Mouse (Mus musculus) embryonic facial prominence, embryonic 11.5 days (tissue): Measurements from ENCODE around the gene Scap. TPM values are rescaled to one million over a fixed set of nuclear protein-coding genes. Genes with fewer than 3 reads are reported as not detected.
A peak's percentile ranks its signal among the peaks of the same experiment; 100 is the strongest.
"Not testable (repeated sequence)": the region's sequence is repeated elsewhere in the genome, so short reads cannot be mapped to it uniquely, and the experiment has no call there.

Source experiments
- ATAC-seq: fragments of 200-750 bp; cut with Nextera tagmentation; replicated peaks from 2 replicates; pipeline ENCODE4 v1.8.0; 2017; ENCODE audit warnings: low read depth; ENCODE audit not compliant: insufficient number of reproducible peaks, low FRiP score, low TSS enrichment
- DNase-seq: peaks from one replicate; pipeline ENCODE4 v3.0.0-alpha.2; 2015; ENCODE audit warnings: low spot score
- H3K27ac ChIP-seq: fragments of 300-500 bp; sonication (generic); replicated peaks from 2 replicates; pipeline ENCODE4 v1.5.1; 2014; ENCODE audit warnings: mild to moderate bottlenecking, low read depth, low read length, control low read depth
- H3K27me3 ChIP-seq: fragments of 300-500 bp; sonication (generic); 2 replicates; pipeline ENCODE4 v1.6.1; 2014; ENCODE audit warnings: mild to moderate bottlenecking, low read length, moderate library complexity, mixed read lengths; ENCODE audit not compliant: control insufficient read depth, insufficient read depth
- H3K36me3 ChIP-seq: fragments of 300-500 bp; sonication (generic); replicated peaks from 2 replicates; pipeline ENCODE4 v1.6.1; 2014; ENCODE audit warnings: low read depth, mild to moderate bottlenecking, low read length, moderate library complexity, mixed read lengths; ENCODE audit not compliant: control insufficient read depth, insufficient read depth
- H3K4me1 ChIP-seq: fragments of 300-500 bp; sonication (generic); 2 replicates; pipeline ENCODE4 v1.6.1; 2014; ENCODE audit warnings: low read length, mixed read lengths; ENCODE audit not compliant: control insufficient read depth, insufficient read depth
- H3K4me2 ChIP-seq: fragments of 300-500 bp; sonication (generic); 2 replicates; pipeline ENCODE4 v1.6.1; 2014; ENCODE audit warnings: low read depth, mild to moderate bottlenecking, control low read depth, low read length, moderate library complexity
- H3K4me3 ChIP-seq: fragments of 300-500 bp; sonication (generic); 2 replicates; pipeline ENCODE4 v1.5.1; 2014; ENCODE audit warnings: low read depth, low read length, control low read depth
- H3K9ac ChIP-seq: fragments of 300-500 bp; sonication (generic); replicated peaks from 2 replicates; pipeline ENCODE4 v1.6.1; 2014; ENCODE audit warnings: mild to moderate bottlenecking, control low read depth, low read length
- H3K9me3 ChIP-seq: fragments of 300-500 bp; sonication (generic); replicated peaks from 2 replicates; pipeline ENCODE4 v1.6.1; 2016; ENCODE audit warnings: mild to moderate bottlenecking, low read length, inconsistent platforms, mixed read lengths; ENCODE audit not compliant: control insufficient read depth
- WGBS: fragments of 180-500 bp; shearing (Covaris S2); extraction: QIAGEN DNeasy Blood & Tissue Kit; methylation state at CpG from one replicate; pipeline ENCODE4 v1.1.7; 2014; 5-methylcytosine and 5-hydroxymethylcytosine counted together
- polyA plus RNA-seq: library from polyadenylated mRNA; unstranded; fragments of >200 nt; fragmentation: Nextera tagmentation; extraction: Ambion mirVana; gene quantifications from 2 replicates; pipeline ENCODE4 v1.2.1, GENCODE M21; 2014

Scap gene
- polyA plus RNA-seq, 1 experiment from 2014 or later, result 23.6 TPM

DNA sequence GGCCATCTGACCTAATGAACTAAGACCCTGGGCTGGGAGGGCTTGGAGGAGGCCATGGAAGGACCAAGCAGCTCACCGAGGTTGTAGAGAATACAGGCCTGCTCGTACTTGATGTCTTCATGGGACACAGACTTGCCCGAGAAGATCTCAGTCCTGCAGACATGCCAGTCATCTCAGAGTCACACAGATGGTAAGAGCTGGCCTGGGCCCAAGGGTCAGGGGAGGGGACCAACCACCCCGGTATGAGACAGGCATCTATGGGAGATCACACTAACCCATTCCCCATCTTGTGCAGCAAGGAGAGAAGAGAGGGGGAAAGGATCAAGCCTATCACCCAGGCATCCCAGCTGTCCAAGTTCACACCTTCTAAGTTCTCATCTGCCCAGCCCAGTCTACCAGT lies 60.2 kb downstream of the Scap start:
- DNase-seq (no peak), ATAC-seq (no peak)
- Histone ChIP-seq H3K27me3 (no peaks in the 10 kb centered on the region), H3K4me2 (no peak overlapping the region), H3K4me1 (no peaks in the 10 kb centered on the region), H3K9me3 (no peaks in the 10 kb centered on the region), H3K9ac (no peak overlapping the region), H3K36me3 (peaks cover 18% of the 10 kb centered on the region), H3K27ac (no peak overlapping the region), H3K4me3 (no peak overlapping the region)
- 92% methylated on average over 4 of the region's 4 CpGs for WGBS

DNA sequence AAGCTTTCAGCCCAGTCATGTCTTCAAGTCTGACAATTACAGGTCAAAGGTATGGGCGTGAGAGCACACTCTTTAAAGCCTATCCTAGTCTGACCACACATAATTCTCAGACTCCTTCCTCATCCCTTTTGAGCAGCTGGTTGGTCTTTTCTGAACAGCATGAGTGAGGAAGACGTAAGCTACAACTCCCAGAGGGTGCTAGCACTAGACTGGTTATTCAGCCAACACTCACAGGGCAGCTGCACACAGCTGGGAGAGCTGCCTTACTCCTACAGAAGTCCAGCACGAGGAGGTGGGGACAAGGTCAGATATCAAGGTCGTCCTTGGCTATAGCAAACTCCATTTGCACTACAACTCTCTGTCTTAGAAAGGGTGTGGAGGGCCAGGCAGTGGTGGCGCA lies 67.6 kb downstream of the Scap start:
- Histone ChIP-seq H3K4me1 (no peaks in the 10 kb centered on the region), H3K27ac (no peak overlapping the region), H3K36me3 (no peaks in the 10 kb centered on the region), H3K9me3 (no peaks in the 10 kb centered on the region), H3K27me3 (no peaks in the 10 kb centered on the region), H3K4me3 (no peak overlapping the region), H3K4me2 (no peak overlapping the region), H3K9ac (no peak overlapping the region)
- DNase-seq, result no peak
- ATAC-seq, result no peak
- WGBS, result 85% methylated on average over 5 of the region's 5 CpGs

DNA sequence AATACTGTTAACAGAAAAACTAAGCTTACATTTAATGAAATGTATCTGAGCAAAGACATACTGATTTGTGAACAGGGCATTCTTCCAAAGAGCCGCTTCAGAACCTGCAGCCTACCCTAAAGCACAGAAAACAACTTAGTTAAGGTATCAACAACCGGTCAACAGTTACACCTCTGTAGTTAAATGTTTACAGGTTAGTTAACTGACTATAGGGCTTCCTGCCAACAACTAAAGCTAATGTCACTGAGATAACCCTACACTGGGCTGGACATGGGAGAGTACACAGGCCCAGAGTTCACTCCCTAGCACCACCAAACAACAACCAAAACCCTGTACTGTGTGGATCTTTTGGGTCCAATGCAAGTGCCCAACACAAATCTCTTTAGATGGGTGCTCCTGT lies 69.6 kb downstream of the Scap start:
- Histone ChIP-seq H3K36me3 (no peaks in the 10 kb centered on the region), H3K9me3 (no peaks in the 10 kb centered on the region), H3K4me1 (no peaks in the 10 kb centered on the region), H3K27ac (no peak overlapping the region), H3K4me2 (no peak overlapping the region), H3K27me3 (no peaks in the 10 kb centered on the region), H3K4me3 (no peak overlapping the region), H3K9ac (no peak overlapping the region)
- DNase-seq (no peak), ATAC-seq (no peak)
- 94% methylated on average over 2 of the region's 2 CpGs for WGBS

DNA sequence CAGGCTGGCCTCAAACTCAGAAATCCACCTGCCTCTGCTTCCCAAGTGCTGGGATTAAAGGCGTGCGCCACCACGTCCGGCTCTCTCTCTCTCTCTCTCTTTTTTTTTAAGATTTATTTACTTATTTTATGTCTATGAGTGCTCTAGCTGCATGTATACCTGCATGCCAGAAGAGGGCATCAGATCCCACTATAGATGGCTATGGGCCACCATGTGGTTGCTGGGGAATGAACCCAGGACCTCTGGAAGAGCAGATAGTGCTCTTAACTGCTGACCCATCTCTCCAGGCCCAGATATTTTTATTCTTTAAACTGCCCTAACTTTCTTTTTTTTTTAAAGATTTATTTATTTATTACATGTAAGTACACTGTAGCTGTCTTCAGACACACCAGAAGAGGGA lies 70.2 kb downstream of the Scap start:
- whole genome bisulfite sequencing, result 90% methylated on average over 4 of the region's 4 CpGs
- not testable (repeated sequence) for H3K9ac ChIP-seq, H3K4me2 ChIP-seq, H3K27me3 ChIP-seq, H3K36me3 ChIP-seq, H3K27ac ChIP-seq, H3K4me1 ChIP-seq, DNase-seq, H3K4me3 ChIP-seq, ATAC-seq, H3K9me3 ChIP-seq

DNA sequence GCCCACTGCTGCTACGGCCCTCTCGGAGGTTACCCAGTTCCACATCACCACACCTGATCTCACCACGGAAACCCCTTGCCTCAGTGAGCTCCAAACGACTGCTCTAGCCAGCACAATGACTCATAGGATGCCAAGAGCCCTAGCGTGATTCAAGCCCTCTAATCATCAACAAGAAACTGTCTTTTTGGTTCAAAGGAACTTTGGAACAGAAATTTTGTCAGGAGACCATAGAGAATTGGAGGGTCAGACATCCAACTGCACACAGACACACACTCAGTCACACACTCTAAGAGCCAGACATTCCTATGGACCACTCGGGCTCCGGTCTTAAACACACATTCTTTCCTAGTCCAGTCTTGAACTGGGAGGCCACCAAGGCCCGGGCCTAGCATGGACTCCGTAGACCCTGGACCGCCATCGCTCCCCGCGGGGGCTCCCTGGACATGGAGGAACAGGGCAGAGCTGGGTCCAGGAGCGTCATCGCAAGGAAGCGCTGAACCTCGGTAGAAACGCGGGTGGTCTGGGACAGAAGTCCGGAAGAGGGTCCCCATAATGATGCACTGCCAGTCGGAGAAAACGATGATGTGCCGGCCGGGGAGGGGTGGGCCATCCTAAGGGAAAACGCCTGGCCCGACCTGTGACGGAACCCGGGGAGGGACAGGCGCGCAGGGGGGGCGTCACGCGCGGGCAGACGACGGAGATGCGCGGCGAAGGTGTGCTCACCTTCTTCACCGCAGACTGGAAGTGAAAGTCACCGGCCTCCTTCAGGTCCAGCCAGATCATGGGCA lies 74.4 kb downstream of the Scap start:
- Histone ChIP-seq H3K4me3 (peak overlapping the region; percentile 73), H3K4me1 (no peaks in the 10 kb centered on the region), H3K4me2 (peak overlapping the region; percentile 59), H3K27ac (no peak overlapping the region; the same call in 1 of the 2 replicates), H3K9ac (peak overlapping the region; percentile 79), H3K27me3 (no peaks in the 10 kb centered on the region), H3K9me3 (no peaks in the 10 kb centered on the region), H3K36me3 (no peaks in the 10 kb centered on the region)
- ATAC-seq, result peak; percentile 69
- no peak for DNase-seq
- WGBS, result 1% methylated on average over 40 of the region's 41 CpGs

- Histone ChIP-seq H3K27me3 (no peaks in the 10 kb centered on the region), H3K4me1 (no peaks in the 10 kb centered on the region), H3K4me3 (peak within 1 kb of the TSS; percentile 73), H3K9ac (peak within 1 kb of the TSS; percentile 79), H3K4me2 (peak within 1 kb of the TSS; percentile 83), H3K9me3 (no peaks in the 10 kb centered on the region), H3K27ac (peak within 1 kb of the TSS; percentile 22), H3K36me3 (no peaks in the 10 kb centered on the region)
- ATAC-seq (peak; percentile 91), DNase-seq (peak; percentile 99)
- WGBS, result under 1% methylated on average over 39 of the region's 39 CpGs
Measured at GRCm38 (mm10) chr9:110408099-110408773, 75.1 kb downstream of the Scap start, which contains the start of gene Ptpn23. TSS of gene Ptpn23 (minus strand) at chr9:110408213.

- Histone ChIP-seq H3K4me1 (no peaks in the 10 kb centered on the region), H3K4me2 (no peak overlapping the region), H3K27ac (no peak overlapping the region), H3K36me3 (no peaks in the 10 kb centered on the region), H3K9ac (no peak overlapping the region), H3K4me3 (no peak overlapping the region), H3K9me3 (no peaks in the 10 kb centered on the region), H3K27me3 (no peaks in the 10 kb centered on the region)
- peak; percentile 88 for DNase-seq
- 44% methylated on average over 6 of the region's 6 CpGs for WGBS
- ATAC-seq, result no peak
Measured at GRCm38 (mm10) chr9:110410908-110411887, 78.1 kb downstream of the Scap start.
